Mouse (Mus musculus) lung, postnatal 0 days (tissue): ENCODE results near the gene Cpm. TPM values are rescaled to one million over a fixed set of nuclear protein-coding genes. Genes with fewer than 3 reads are reported as not detected.

Source experiments
- ATAC-seq: fragments of 200-750 bp; cut with Nextera tagmentation; 2 replicates; pipeline ENCODE4 v1.8.0; 2017; ENCODE audit warnings: moderate library complexity
- DNase-seq: peaks from one replicate; pipeline ENCODE4 v3.0.0-alpha.2; 2016; ENCODE audit warnings: low spot score
- H3K27ac ChIP-seq: fragments of 300-500 bp; sonication (generic); 2 replicates; pipeline ENCODE4 v1.5.1; 2014; ENCODE audit warnings: antibody characterized with exemption, mild to moderate bottlenecking, low read length, mixed read lengths
- H3K27me3 ChIP-seq: fragments of 300-500 bp; sonication (generic); replicated peaks from 2 replicates; pipeline ENCODE4 v1.6.1; 2014; ENCODE audit warnings: low read length, mixed read lengths; ENCODE audit not compliant: insufficient read depth
- H3K36me3 ChIP-seq: fragments of 300-500 bp; sonication (generic); 2 replicates; pipeline ENCODE4 v1.6.1; 2014; ENCODE audit warnings: low read length, mixed read lengths; ENCODE audit not compliant: insufficient read depth
- H3K4me1 ChIP-seq: fragments of 300-500 bp; sonication (generic); 2 replicates; pipeline ENCODE4 v1.6.1; 2014; ENCODE audit warnings: antibody characterized with exemption, low read depth, low read length, mixed read lengths; ENCODE audit not compliant: insufficient read depth
- H3K4me2 ChIP-seq: fragments of 300-500 bp; sonication (generic); replicated peaks from 2 replicates; pipeline ENCODE4 v1.6.1; 2014; ENCODE audit warnings: low read depth, mild to moderate bottlenecking, low read length, moderate library complexity, mixed read lengths
- H3K4me3 ChIP-seq: fragments of 300-500 bp; sonication (generic); 2 replicates; pipeline ENCODE4 v1.5.1; 2014; ENCODE audit warnings: low read depth, low read length
- H3K9ac ChIP-seq: fragments of 300-500 bp; sonication (generic); replicated peaks from 2 replicates; pipeline ENCODE4 v1.6.1; 2014; ENCODE audit warnings: low read depth, mild to moderate bottlenecking
- H3K9me3 ChIP-seq: fragments of 300-500 bp; sonication (generic); 2 replicates; pipeline ENCODE4 v1.6.1; 2016; ENCODE audit warnings: low read length, mixed read lengths
- CTCF ChIP-seq: IDR thresholded peaks from 2 replicates; pipeline ENCODE4 v1.5.1; 2016; ENCODE audit warnings: antibody characterized with exemption, mild to moderate bottlenecking
- EP300 ChIP-seq: IDR thresholded peaks from 2 replicates; pipeline ENCODE4 v1.6.1; 2016; ENCODE audit warnings: antibody characterized with exemption, mild to moderate bottlenecking, control low read depth
- WGBS: fragments of 180-500 bp; shearing (Covaris S2); extraction: QIAGEN DNeasy Blood & Tissue Kit; methylation state at CpG from one replicate; pipeline ENCODE4 v1.1.7; 2014; 5-methylcytosine and 5-hydroxymethylcytosine counted together
- polyA plus RNA-seq: library from polyadenylated mRNA; unstranded; fragments of >200 nt; fragmentation: Nextera tagmentation; extraction: Ambion mirVana; gene quantifications from 2 replicates; pipeline ENCODE4 v1.2.1, GENCODE M21; 2015

Cpm gene
- polyA plus RNA-seq, 1 experiment from 2014 or later = 250 TPM

GRCm38 (mm10) chr10:117647964-117648472, 18.7 kb downstream of the Cpm start:
- Histone ChIP-seq H3K4me2 (no peak overlapping the region), H3K9ac (no peak overlapping the region), H3K27me3 (no peaks in the 10 kb centered on the region), H3K4me1 (peaks cover 4% of the 10 kb centered on the region; the same call in 1 of the 2 replicates), H3K27ac (no peak overlapping the region), H3K9me3 (no peaks in the 10 kb centered on the region), H3K36me3 (no peaks in the 10 kb centered on the region), H3K4me3 (no peak overlapping the region)
- ATAC-seq (no peak), DNase-seq (no peak)
- TF ChIP-seq EP300 = no peak
- no peak for TF ChIP-seq CTCF
- 76% methylated on average over 2 of the region's 2 CpGs for WGBS

DNA sequence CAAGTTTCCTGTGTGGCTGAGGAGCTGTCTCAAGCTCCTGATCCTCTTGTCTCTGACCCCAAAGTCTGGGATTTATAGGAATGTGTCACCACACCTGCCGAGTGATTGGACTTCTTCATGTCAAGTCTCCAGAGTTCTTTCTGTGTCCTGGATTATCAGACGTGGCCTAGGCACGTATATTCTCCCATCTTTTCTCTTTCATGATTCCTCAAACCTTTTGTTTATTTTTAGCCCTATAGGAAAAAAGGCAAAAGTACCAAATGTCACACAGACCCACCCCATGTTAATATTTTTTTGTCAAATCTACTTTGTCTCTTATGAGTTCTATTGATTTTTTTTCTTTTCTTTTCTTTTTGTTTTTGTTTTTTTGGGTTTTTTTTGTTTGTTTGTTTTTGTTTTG, 19.3 kb downstream of the Cpm start:
- ATAC-seq (no peak), DNase-seq (no peak)
- H3K4me1 ChIP-seq = no peaks in the 10 kb centered on the region
- H3K36me3 ChIP-seq = no peaks in the 10 kb centered on the region
- no peak overlapping the region for H3K4me3 ChIP-seq
- 72% methylated on average over 3 of the region's 3 CpGs for WGBS
- no peaks in the 10 kb centered on the region for H3K27me3 ChIP-seq
- H3K9me3 ChIP-seq = no peaks in the 10 kb centered on the region
- no peak overlapping the region for H3K27ac ChIP-seq
- H3K9ac ChIP-seq = no peak overlapping the region
- TF ChIP-seq CTCF (no peak), EP300 (no peak)
- no peak overlapping the region for H3K4me2 ChIP-seq

GRCm38 (mm10) chr10:117649292-117650041, 20.2 kb downstream of the Cpm start:
- H3K9ac ChIP-seq = no peak overlapping the region
- H3K27me3 ChIP-seq = no peaks in the 10 kb centered on the region
- no peaks in the 10 kb centered on the region for H3K36me3 ChIP-seq
- peak; percentile 93 for ATAC-seq
- H3K4me3 ChIP-seq = no peak overlapping the region
- no peaks in the 10 kb centered on the region for H3K9me3 ChIP-seq
- TF ChIP-seq EP300 (no peak; the same call in 1 of the 2 replicates), CTCF (no peak)
- H3K27ac ChIP-seq = peak overlapping the region; percentile 48
- no peak overlapping the region for H3K4me2 ChIP-seq
- H3K4me1 ChIP-seq = no peaks in the 10 kb centered on the region
- peak; percentile 91 for DNase-seq
- WGBS = 74% methylated on average over 11 of the region's 11 CpGs

GRCm38 (mm10) chr10:117650042-117650655, 20.8 kb downstream of the Cpm start:
- Histone ChIP-seq H3K4me3 (no peak overlapping the region), H3K27ac (no peak overlapping the region), H3K9ac (no peak overlapping the region), H3K4me2 (no peak overlapping the region), H3K4me1 (no peaks in the 10 kb centered on the region), H3K27me3 (no peaks in the 10 kb centered on the region), H3K36me3 (no peaks in the 10 kb centered on the region), H3K9me3 (no peaks in the 10 kb centered on the region)
- no peak for TF ChIP-seq CTCF
- peak; percentile 73; the same call in 1 of the 2 replicates for TF ChIP-seq EP300
- 73% methylated on average over 12 of the region's 12 CpGs for WGBS
- DNase-seq (no peak), ATAC-seq (no peak; the same call in 1 of the 2 replicates)

- H3K27me3 ChIP-seq = no peaks in the 10 kb centered on the region
- H3K4me2 ChIP-seq = no peak overlapping the region
- no peak overlapping the region for H3K27ac ChIP-seq
- ATAC-seq = no peak
- no peak overlapping the region for H3K4me3 ChIP-seq
- no peak overlapping the region for H3K9ac ChIP-seq
- 82% methylated on average over 7 of the region's 7 CpGs for WGBS
- H3K36me3 ChIP-seq = no peaks in the 10 kb centered on the region
- no peak for DNase-seq
- TF ChIP-seq CTCF = no peak
- no peak for TF ChIP-seq EP300
- H3K9me3 ChIP-seq = no peaks in the 10 kb centered on the region
- no peaks in the 10 kb centered on the region for H3K4me1 ChIP-seq
Measured at GRCm38 (mm10) chr10:117650725-117651124, 21.4 kb downstream of the Cpm start.

- Histone ChIP-seq H3K36me3 (no peaks in the 10 kb centered on the region), H3K27ac (no peak overlapping the region), H3K9ac (no peak overlapping the region), H3K9me3 (no peaks in the 10 kb centered on the region), H3K4me2 (no peak overlapping the region), H3K27me3 (no peaks in the 10 kb centered on the region), H3K4me1 (no peaks in the 10 kb centered on the region), H3K4me3 (no peak overlapping the region)
- WGBS = 63% methylated on average over 10 of the region's 10 CpGs
- ATAC-seq (no peak), DNase-seq (no peak)
- TF ChIP-seq EP300 (no peak), CTCF (no peak)
Measured at GRCm38 (mm10) chr10:117651587-117652377, 22.5 kb downstream of the Cpm start.
